Mouse (Mus musculus): ENCODE measurements around the gene Whrn. TPM values are rescaled to one million over a fixed set of nuclear protein-coding genes. Genes with fewer than 3 reads are reported as not detected.

Gene Whrn
- total and polyA plus RNA-seq, 3 experiments = 29.9 to 33.9 (median 31.4) TPM

GRCm38 (mm10) chr4:63474439-63474838 is 21.4 kb downstream of the Whrn start:
- no peaks in the 10 kb centered on the region for H3K27me3 ChIP-seq (ENCODE audit: control insufficient read depth, insufficient read depth, low read length)
- intact Hi-C loops (cut with DNase I) = no loop called here
- no peaks in the 10 kb centered on the region for H3K36me3 ChIP-seq (ENCODE audit: control insufficient read depth, insufficient read depth, low read length)
- H3K79me2 ChIP-seq (replicated peaks; ENCODE audit: control insufficient read depth, insufficient read depth, low read length) = no peaks in the 10 kb centered on the region; the same call in 1 of the 2 replicates
- WGBS = 48% methylated on average over 2 of the region's 2 CpGs
- no peaks in the 10 kb centered on the region for H3K4me1 ChIP-seq (ENCODE audit: control insufficient read depth, insufficient read depth, low read length)
- no peak overlapping the region for H3K27ac ChIP-seq
- H3K4me3 ChIP-seq = no peak overlapping the region
- no peak overlapping the region for H3K9ac ChIP-seq (ENCODE audit: low read depth, low read length)
- TF ChIP-seq CTCF (IDR thresholded peaks at IDR 0.05) (no peak), EP300 (IDR thresholded peaks at IDR 0.05; ENCODE audit: insufficient read depth, low read depth, low read length) (no peak), POLR2A (IDR thresholded peaks at IDR 0.05; ENCODE audit: insufficient read depth, low read depth, low read length) (no peak)
- no peak for DNase-seq

- TF ChIP-seq POLR2A (IDR thresholded peaks at IDR 0.05; ENCODE audit: insufficient read depth, low read depth, low read length) (no peak), EP300 (IDR thresholded peaks at IDR 0.05; ENCODE audit: insufficient read depth, low read depth, low read length) (no peak; the same call in 1 of the 2 replicates), CTCF (IDR thresholded peaks at IDR 0.05) (no peak)
- 37% methylated on average over 9 of the region's 10 CpGs for WGBS
- no peak overlapping the region for H3K27ac ChIP-seq
- no peaks in the 10 kb centered on the region for H3K79me2 ChIP-seq (replicated peaks; ENCODE audit: control insufficient read depth, insufficient read depth, low read length)
- intact Hi-C loops (cut with DNase I) = no loop called here
- DNase-seq = peak in 1 of 2 experiments; percentile 18
- no peak overlapping the region for H3K4me3 ChIP-seq
- no peaks in the 10 kb centered on the region for H3K27me3 ChIP-seq (ENCODE audit: control insufficient read depth, insufficient read depth, low read length)
- H3K9ac ChIP-seq (ENCODE audit: low read depth, low read length) = no peak overlapping the region
- no peaks in the 10 kb centered on the region for H3K36me3 ChIP-seq (ENCODE audit: control insufficient read depth, insufficient read depth, low read length)
- no peaks in the 10 kb centered on the region for H3K4me1 ChIP-seq (ENCODE audit: control insufficient read depth, insufficient read depth, low read length)
Measured at GRCm38 (mm10) chr4:63467338-63467737, 28.5 kb downstream of the Whrn start.

GRCm38 (mm10) chr4:63466192-63466591 is 29.6 kb downstream of the Whrn start:
- 85% methylated on average over 6 of the region's 6 CpGs for WGBS
- DNase-seq = no peak
- Histone ChIP-seq H3K4me3 (no peak overlapping the region), H3K27me3 (ENCODE audit: control insufficient read depth, insufficient read depth, low read length) (no peaks in the 10 kb centered on the region), H3K79me2 (replicated peaks; ENCODE audit: control insufficient read depth, insufficient read depth, low read length) (no peaks in the 10 kb centered on the region), H3K27ac (no peak overlapping the region), H3K9ac (ENCODE audit: low read depth, low read length) (no peak overlapping the region), H3K4me1 (ENCODE audit: control insufficient read depth, insufficient read depth, low read length) (no peaks in the 10 kb centered on the region), H3K36me3 (ENCODE audit: control insufficient read depth, insufficient read depth, low read length) (no peaks in the 10 kb centered on the region)
- intact Hi-C loops (cut with DNase I) = no loop called here
- no peak for TF ChIP-seq POLR2A (IDR thresholded peaks at IDR 0.05; ENCODE audit: insufficient read depth, low read depth, low read length)
- no peak for TF ChIP-seq CTCF (IDR thresholded peaks at IDR 0.05)
- TF ChIP-seq EP300 (IDR thresholded peaks at IDR 0.05; ENCODE audit: insufficient read depth, low read depth, low read length) = no peak

GRCm38 (mm10) chr4:63460876-63461525 is 34.8 kb downstream of the Whrn start:
- Histone ChIP-seq H3K4me1 (ENCODE audit: control insufficient read depth, insufficient read depth, low read length) (no peaks in the 10 kb centered on the region), H3K9ac (ENCODE audit: low read depth, low read length) (no peak overlapping the region), H3K79me2 (replicated peaks; ENCODE audit: control insufficient read depth, insufficient read depth, low read length) (no peaks in the 10 kb centered on the region), H3K4me3 (no peak overlapping the region), H3K27ac (no peak overlapping the region), H3K36me3 (ENCODE audit: control insufficient read depth, insufficient read depth, low read length) (no peaks in the 10 kb centered on the region), H3K27me3 (ENCODE audit: control insufficient read depth, insufficient read depth, low read length) (no peaks in the 10 kb centered on the region)
- DNase-seq = no peak
- intact Hi-C loops (cut with DNase I) = no loop called here
- WGBS = 89% methylated on average over 7 of the region's 7 CpGs
- TF ChIP-seq POLR2A (IDR thresholded peaks at IDR 0.05; ENCODE audit: insufficient read depth, low read depth, low read length) (no peak), EP300 (IDR thresholded peaks at IDR 0.05; ENCODE audit: insufficient read depth, low read depth, low read length) (no peak), CTCF (IDR thresholded peaks at IDR 0.05) (no peak)

- Histone ChIP-seq H3K27ac (no peak overlapping the region), H3K4me1 (ENCODE audit: control insufficient read depth, insufficient read depth, low read length) (no peaks in the 10 kb centered on the region), H3K9ac (ENCODE audit: low read depth, low read length) (no peak overlapping the region), H3K4me3 (no peak overlapping the region), H3K79me2 (replicated peaks; ENCODE audit: control insufficient read depth, insufficient read depth, low read length) (no peaks in the 10 kb centered on the region), H3K27me3 (ENCODE audit: control insufficient read depth, insufficient read depth, low read length) (no peaks in the 10 kb centered on the region), H3K36me3 (ENCODE audit: control insufficient read depth, insufficient read depth, low read length) (no peaks in the 10 kb centered on the region)
- 71% methylated on average over 16 of the region's 16 CpGs for WGBS
- intact Hi-C loops (cut with DNase I) = no loop called here
- DNase-seq = no peak
- no peak for TF ChIP-seq POLR2A (IDR thresholded peaks at IDR 0.05; ENCODE audit: insufficient read depth, low read depth, low read length)
- TF ChIP-seq EP300 (IDR thresholded peaks at IDR 0.05; ENCODE audit: insufficient read depth, low read depth, low read length) = no peak
- TF ChIP-seq CTCF (IDR thresholded peaks at IDR 0.05) = no peak
Measured at GRCm38 (mm10) chr4:63459141-63459789, 36.5 kb downstream of the Whrn start.

GRCm38 (mm10) chr4:63456547-63456946 is 39.2 kb downstream of the Whrn start:
- no peak for DNase-seq
- 85% methylated on average over 5 of the region's 5 CpGs for WGBS
- no peak overlapping the region for H3K4me3 ChIP-seq
- H3K27me3 ChIP-seq (ENCODE audit: control insufficient read depth, insufficient read depth, low read length) = no peaks in the 10 kb centered on the region
- intact Hi-C loops (cut with DNase I) = no loop called here
- H3K27ac ChIP-seq = no peak overlapping the region
- H3K79me2 ChIP-seq (replicated peaks; ENCODE audit: control insufficient read depth, insufficient read depth, low read length) = no peaks in the 10 kb centered on the region
- no peaks in the 10 kb centered on the region for H3K36me3 ChIP-seq (ENCODE audit: control insufficient read depth, insufficient read depth, low read length)
- no peaks in the 10 kb centered on the region; the same call in 1 of the 2 replicates for H3K4me1 ChIP-seq (ENCODE audit: control insufficient read depth, insufficient read depth, low read length)
- TF ChIP-seq POLR2A (IDR thresholded peaks at IDR 0.05; ENCODE audit: insufficient read depth, low read depth, low read length) = no peak
- TF ChIP-seq EP300 (IDR thresholded peaks at IDR 0.05; ENCODE audit: insufficient read depth, low read depth, low read length) = no peak
- TF ChIP-seq CTCF (IDR thresholded peaks at IDR 0.05) = no peak
- H3K9ac ChIP-seq (ENCODE audit: low read depth, low read length) = no peak overlapping the region

Measured in heart, adult 2 months (tissue).